Mouse (Mus musculus): ENCODE measurements around the gene Tbx4. TPM values are rescaled to one million over a fixed set of nuclear protein-coding genes. Genes with fewer than 3 reads are reported as not detected.

Tbx4 gene
- polyA plus RNA-seq, 1 experiment from 2014 or later: 3.1 TPM

GRCm38 (mm10) chr11:85841980-85842379 lies 44.2 kb upstream of the Tbx4 start:
- Histone ChIP-seq H3K27ac (peak overlapping the region; percentile 99), H3K9ac (peak overlapping the region; percentile 100), H3K4me3 (peak overlapping the region; percentile 88), H3K4me2 (peak overlapping the region; percentile 86), H3K4me1 (peaks cover 69% of the 10 kb centered on the region), H3K9me3 (no peaks in the 10 kb centered on the region), H3K27me3 (peaks cover 37% of the 10 kb centered on the region), H3K36me3 (peaks cover 38% of the 10 kb centered on the region)
- no peak for ATAC-seq (ENCODE audit: insufficient number of reproducible peaks, insufficient read depth, low FRiP score, low TSS enrichment, low read depth)
- WGBS: under 1% methylated on average over 31 of the region's 32 CpGs

GRCm38 (mm10) chr11:85842596-85843346 lies 43.5 kb upstream of the Tbx4 start:
- Histone ChIP-seq H3K9me3 (no peaks in the 10 kb centered on the region), H3K4me1 (peaks cover 66% of the 10 kb centered on the region), H3K36me3 (peaks cover 32% of the 10 kb centered on the region), H3K4me2 (peak overlapping the region; percentile 86), H3K27me3 (peaks cover 36% of the 10 kb centered on the region), H3K4me3 (peak overlapping the region; percentile 88), H3K27ac (peak overlapping the region; percentile 99), H3K9ac (peak overlapping the region; percentile 100)
- WGBS: 4% methylated on average over 24 of the region's 24 CpGs
- no peak for ATAC-seq (ENCODE audit: insufficient number of reproducible peaks, insufficient read depth, low FRiP score, low TSS enrichment, low read depth)

- 2% methylated on average over 18 of the region's 18 CpGs for WGBS
- H3K4me3 ChIP-seq: peak overlapping the region; percentile 88
- peaks cover 62% of the 10 kb centered on the region for H3K4me1 ChIP-seq
- peak overlapping the region; percentile 99 for H3K27ac ChIP-seq
- peak overlapping the region; percentile 100 for H3K9ac ChIP-seq
- peaks cover 31% of the 10 kb centered on the region for H3K27me3 ChIP-seq
- H3K4me2 ChIP-seq: peak overlapping the region; percentile 86
- peak; percentile 56 for ATAC-seq (ENCODE audit: insufficient number of reproducible peaks, insufficient read depth, low FRiP score, low TSS enrichment, low read depth)
- H3K36me3 ChIP-seq: peaks cover 27% of the 10 kb centered on the region
- H3K9me3 ChIP-seq: no peaks in the 10 kb centered on the region
Measured at GRCm38 (mm10) chr11:85843347-85843692, 42.9 kb upstream of the Tbx4 start.

GRCm38 (mm10) chr11:85844144-85844965 lies 41.9 kb upstream of the Tbx4 start:
- under 1% methylated on average over 54 of the region's 54 CpGs for WGBS
- peaks cover 25% of the 10 kb centered on the region for H3K36me3 ChIP-seq
- H3K9ac ChIP-seq: peak overlapping the region; percentile 100
- H3K27me3 ChIP-seq: peaks cover 28% of the 10 kb centered on the region
- no peaks in the 10 kb centered on the region for H3K9me3 ChIP-seq
- H3K27ac ChIP-seq: peak overlapping the region; percentile 99
- peak; percentile 54 for ATAC-seq (ENCODE audit: insufficient number of reproducible peaks, insufficient read depth, low FRiP score, low TSS enrichment, low read depth)
- H3K4me2 ChIP-seq: peak overlapping the region; percentile 86
- peaks cover 60% of the 10 kb centered on the region for H3K4me1 ChIP-seq
- peak overlapping the region; percentile 88 for H3K4me3 ChIP-seq

GRCm38 (mm10) chr11:85844971-85845370 lies 41.3 kb upstream of the Tbx4 start:
- H3K9ac ChIP-seq: peak overlapping the region; percentile 100
- H3K4me2 ChIP-seq: peak overlapping the region; percentile 86
- peak overlapping the region; percentile 88 for H3K4me3 ChIP-seq
- 32% methylated on average over 5 of the region's 5 CpGs for WGBS
- H3K4me1 ChIP-seq: peaks cover 54% of the 10 kb centered on the region
- no peaks in the 10 kb centered on the region for H3K9me3 ChIP-seq
- H3K36me3 ChIP-seq: peaks cover 19% of the 10 kb centered on the region
- H3K27me3 ChIP-seq: peaks cover 24% of the 10 kb centered on the region
- ATAC-seq (ENCODE audit: insufficient number of reproducible peaks, insufficient read depth, low FRiP score, low TSS enrichment, low read depth): no peak
- peak overlapping the region; percentile 99 for H3K27ac ChIP-seq

- no peak overlapping the region for H3K4me2 ChIP-seq
- no peaks in the 10 kb centered on the region for H3K9me3 ChIP-seq
- peaks cover 44% of the 10 kb centered on the region for H3K4me1 ChIP-seq
- H3K27me3 ChIP-seq: peaks cover 18% of the 10 kb centered on the region
- peaks cover 9% of the 10 kb centered on the region; the same call in 1 of the 2 replicates for H3K36me3 ChIP-seq
- H3K9ac ChIP-seq: no peak overlapping the region
- WGBS: 43% methylated on average over 5 of the region's 5 CpGs
- no peak overlapping the region for H3K27ac ChIP-seq
- H3K4me3 ChIP-seq: no peak overlapping the region
- ATAC-seq (ENCODE audit: insufficient number of reproducible peaks, insufficient read depth, low FRiP score, low TSS enrichment, low read depth): no peak
Measured at GRCm38 (mm10) chr11:85845921-85846320, 40.3 kb upstream of the Tbx4 start.

DNA sequence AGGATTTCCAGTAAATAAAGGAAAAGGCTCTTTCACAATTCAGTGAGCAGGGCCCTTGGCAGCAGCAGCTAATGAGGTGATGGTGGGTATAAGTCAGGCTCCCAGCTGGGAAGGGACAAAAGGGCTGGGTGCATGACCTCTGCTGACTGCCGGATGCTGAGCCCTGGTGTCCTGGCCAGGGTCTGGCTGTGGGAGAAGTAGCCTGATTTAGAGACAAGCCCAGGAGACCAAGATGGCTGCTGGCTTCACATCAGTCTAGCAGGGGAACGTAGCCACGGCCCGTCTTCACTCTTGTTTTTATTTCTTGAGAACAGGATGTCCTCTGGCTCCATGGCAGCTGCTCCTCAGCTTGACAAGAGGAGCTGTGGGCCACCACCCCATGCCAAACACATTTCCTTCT lies 39.7 kb upstream of the Tbx4 start:
- no peak for ATAC-seq (ENCODE audit: insufficient number of reproducible peaks, insufficient read depth, low FRiP score, low TSS enrichment, low read depth)
- 67% methylated on average over 4 of the region's 4 CpGs for WGBS
- Histone ChIP-seq H3K4me2 (no peak overlapping the region), H3K27ac (no peak overlapping the region), H3K9me3 (no peaks in the 10 kb centered on the region), H3K27me3 (peaks cover 14% of the 10 kb centered on the region; the same call in 1 of the 2 replicates), H3K9ac (no peak overlapping the region), H3K4me3 (no peak overlapping the region), H3K36me3 (0 out of 2 replicates have a peak, but pooled peaks cover 9% of the 10 kb centered on the region), H3K4me1 (peaks cover 40% of the 10 kb centered on the region)

DNA sequence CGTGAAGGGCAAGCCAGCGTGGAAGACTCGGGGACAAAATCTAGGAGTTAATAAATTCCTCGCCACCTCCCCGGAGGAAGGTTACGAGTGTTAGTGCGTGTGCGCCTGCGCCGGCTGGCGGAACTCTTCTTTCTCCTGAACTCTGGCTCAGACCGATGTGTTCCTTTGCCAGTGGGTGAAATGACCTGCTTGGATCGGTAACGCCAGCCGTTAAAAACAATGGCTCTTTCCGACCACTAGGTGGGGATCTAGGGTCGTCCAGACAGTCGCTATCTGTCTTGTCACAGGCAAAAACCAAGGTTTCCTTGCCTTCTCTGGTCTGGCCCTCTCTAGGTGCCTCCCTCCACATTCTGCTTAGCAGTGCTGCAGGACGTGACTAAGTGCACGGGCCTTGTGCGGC lies 37.2 kb upstream of the Tbx4 start:
- WGBS: 2% methylated on average over 21 of the region's 21 CpGs
- no peak for ATAC-seq (ENCODE audit: insufficient number of reproducible peaks, insufficient read depth, low FRiP score, low TSS enrichment, low read depth)
- peak overlapping the region; percentile 53 for H3K4me2 ChIP-seq
- H3K27ac ChIP-seq: no peak overlapping the region
- peaks cover 14% of the 10 kb centered on the region; the same call in 1 of the 2 replicates for H3K27me3 ChIP-seq
- H3K9ac ChIP-seq: peak overlapping the region; percentile 47; the same call in 1 of the 2 replicates
- peaks cover 15% of the 10 kb centered on the region for H3K4me1 ChIP-seq
- peak overlapping the region; percentile 32 for H3K4me3 ChIP-seq
- H3K36me3 ChIP-seq: no peaks in the 10 kb centered on the region
- no peaks in the 10 kb centered on the region for H3K9me3 ChIP-seq

DNA sequence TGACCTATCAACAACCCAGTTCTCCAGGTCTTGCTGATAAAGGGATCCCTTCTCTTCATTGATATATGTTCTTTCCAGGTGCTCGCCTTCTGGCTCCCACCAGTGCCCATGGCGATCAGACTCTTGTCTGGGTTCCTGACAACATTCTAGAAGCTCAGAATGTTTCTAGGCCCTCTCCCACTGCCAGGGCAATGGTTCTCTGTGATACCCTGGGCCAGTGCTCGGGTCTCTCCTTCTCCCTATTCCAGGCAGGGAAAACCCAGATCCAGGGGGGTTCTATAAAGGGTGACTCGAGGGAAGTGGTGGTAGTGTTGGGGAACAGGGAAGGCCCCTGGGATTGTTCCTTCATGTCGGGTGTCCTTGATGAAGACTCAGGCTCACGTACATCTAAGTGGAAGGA lies 36.0 kb upstream of the Tbx4 start, which contains the start of gene Gm11444:
Gene Gm11444, minus strand, starts transcription at position 101 of the 400 bp plus-strand sequence.
- Histone ChIP-seq H3K4me2 (peak within 1 kb of the TSS; percentile 53), H3K27ac (no peak within 1 kb of the TSS), H3K4me3 (peak within 1 kb of the TSS; percentile 32; the same call in 1 of the 2 replicates), H3K27me3 (0 out of 2 replicates have a peak, but pooled peaks cover 11% of the 10 kb centered on the region), H3K36me3 (no peaks in the 10 kb centered on the region), H3K4me1 (peaks cover 7% of the 10 kb centered on the region), H3K9me3 (0 out of 2 replicates have a peak, but pooled peaks cover 3% of the 10 kb centered on the region), H3K9ac (no peak within 1 kb of the TSS)
- ATAC-seq (ENCODE audit: insufficient number of reproducible peaks, insufficient read depth, low FRiP score, low TSS enrichment, low read depth): no peak
- WGBS: 86% methylated on average over 6 of the region's 6 CpGs

DNA sequence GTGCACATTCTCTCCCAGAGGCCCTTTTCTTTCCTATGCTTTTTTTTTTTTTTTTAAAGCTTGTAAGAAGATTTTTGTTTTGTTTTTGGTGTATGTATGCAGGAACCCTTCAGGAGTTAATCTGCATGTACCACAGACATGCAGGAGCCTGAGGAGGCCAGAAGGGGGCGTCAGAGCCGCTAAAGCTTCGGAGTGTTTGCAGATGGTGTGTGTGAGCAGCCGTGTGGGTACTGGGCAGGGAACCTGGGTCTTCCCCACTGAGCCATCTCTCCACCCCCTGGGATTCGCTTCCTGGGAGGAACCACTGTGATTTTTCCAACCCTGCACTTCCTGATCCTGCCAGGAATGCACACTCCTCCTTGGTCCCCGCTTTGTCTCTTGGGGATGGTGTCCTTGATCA lies 35.5 kb upstream of the Tbx4 start:
- H3K9ac ChIP-seq: no peak overlapping the region
- H3K9me3 ChIP-seq: 0 out of 2 replicates have a peak, but pooled peaks cover 3% of the 10 kb centered on the region
- 0 out of 2 replicates have a peak, but pooled peaks cover 11% of the 10 kb centered on the region for H3K27me3 ChIP-seq
- no peak for ATAC-seq (ENCODE audit: insufficient number of reproducible peaks, insufficient read depth, low FRiP score, low TSS enrichment, low read depth)
- no peak overlapping the region for H3K4me2 ChIP-seq
- H3K27ac ChIP-seq: no peak overlapping the region
- H3K4me3 ChIP-seq: no peak overlapping the region
- peaks cover 3% of the 10 kb centered on the region; the same call in 1 of the 2 replicates for H3K4me1 ChIP-seq
- WGBS: 40% methylated on average over 6 of the region's 6 CpGs
- no peaks in the 10 kb centered on the region for H3K36me3 ChIP-seq

GRCm38 (mm10) chr11:85857997-85858698 lies 28.1 kb upstream of the Tbx4 start:
- Histone ChIP-seq H3K36me3 (no peaks in the 10 kb centered on the region), H3K9ac (no peak overlapping the region), H3K4me2 (no peak overlapping the region), H3K4me3 (no peak overlapping the region), H3K27ac (no peak overlapping the region), H3K27me3 (no peaks in the 10 kb centered on the region), H3K9me3 (0 out of 2 replicates have a peak, but pooled peaks cover 3% of the 10 kb centered on the region), H3K4me1 (no peaks in the 10 kb centered on the region)
- 15% methylated on average over 6 of the region's 6 CpGs for WGBS
- no peak for ATAC-seq (ENCODE audit: insufficient number of reproducible peaks, insufficient read depth, low FRiP score, low TSS enrichment, low read depth)

All from embryonic facial prominence, embryonic 13.5 days (tissue).